Mouse (Mus musculus) heart, postnatal 4 days (tissue): ENCODE data around the gene Plekhg4. TPM values are rescaled to one million over a fixed set of nuclear protein-coding genes. Genes with fewer than 3 reads are reported as not detected.

Experiments used
- DNase-seq: peaks from one replicate; pipeline ENCODE4 v3.0.0; 2021
- total RNA-seq, 2 experiments: library from RNA; stranded (reverse); gene quantifications; 2 replicates each; pipeline ENCODE4 v1.2.3; 2021

Gene Plekhg4
- under 1 TPM in 1 of 2 experiments, not detected in 1; 0.17 TPM for total RNA-seq

GRCm38 (mm10) chr8:105373032-105373431 lies at the start of gene Plekhg4:
Gene Plekhg4, plus strand, starts transcription at chr8:105373274.
- no peak for DNase-seq

GRCm38 (mm10) chr8:105325641-105326093 lies 47.4 kb upstream of the Plekhg4 start:
- DNase-seq = no peak

- DNase-seq = peak; percentile 98
Observed at GRCm38 (mm10) chr8:105326141-105326672, 46.9 kb upstream of the Plekhg4 start, which contains the start of the genes Lrrc29 and Tmem208. Gene Lrrc29, minus strand, starts transcription at chr8:105326278. Gene Tmem208, plus strand, starts transcription at chr8:105326354.

- no peak for DNase-seq
Observed at GRCm38 (mm10) chr8:105326968-105327367, 46.1 kb upstream of the Plekhg4 start.

- no peak for DNase-seq
Observed at GRCm38 (mm10) chr8:105330325-105330724, 42.7 kb upstream of the Plekhg4 start.

- no peak for DNase-seq
Observed at GRCm38 (mm10) chr8:105331469-105331868, 41.6 kb upstream of the Plekhg4 start.

GRCm38 (mm10) chr8:105331931-105332330 lies 41.1 kb upstream of the Plekhg4 start:
- no peak for DNase-seq

GRCm38 (mm10) chr8:105332523-105332922 lies 40.6 kb upstream of the Plekhg4 start:
- DNase-seq = no peak

GRCm38 (mm10) chr8:105336373-105337130 lies 36.5 kb upstream of the Plekhg4 start:
- DNase-seq = no peak

GRCm38 (mm10) chr8:105338992-105339391 lies 34.1 kb upstream of the Plekhg4 start:
- DNase-seq = no peak

- no peak for DNase-seq
Observed at GRCm38 (mm10) chr8:105339886-105340635, 33.0 kb upstream of the Plekhg4 start.

- peak; percentile 46 for DNase-seq
Observed at GRCm38 (mm10) chr8:105341399-105341798, 31.7 kb upstream of the Plekhg4 start.

- DNase-seq = no peak
Observed at GRCm38 (mm10) chr8:105342768-105343167, 30.3 kb upstream of the Plekhg4 start.

- no peak for DNase-seq
Observed at GRCm38 (mm10) chr8:105343791-105344574, 29.1 kb upstream of the Plekhg4 start.

- DNase-seq = no peak
Observed at GRCm38 (mm10) chr8:105345061-105345975, 27.8 kb upstream of the Plekhg4 start.

GRCm38 (mm10) chr8:105346611-105347427 lies 26.3 kb upstream of the Plekhg4 start:
- DNase-seq = peak; percentile 86

- DNase-seq = peak; percentile 94
Observed at GRCm38 (mm10) chr8:105347428-105348221, 25.4 kb upstream of the Plekhg4 start, which contains the start of gene Fhod1. Gene Fhod1, minus strand, starts transcription at chr8:105347953.

GRCm38 (mm10) chr8:105348450-105349095 lies 24.5 kb upstream of the Plekhg4 start, which contains the start of gene Slc9a5:
Gene Slc9a5, plus strand, starts transcription at chr8:105348843.
- peak; percentile 59 for DNase-seq
